Mouse (Mus musculus): Measurements from ENCODE around the gene Ccpg1.

DNA sequence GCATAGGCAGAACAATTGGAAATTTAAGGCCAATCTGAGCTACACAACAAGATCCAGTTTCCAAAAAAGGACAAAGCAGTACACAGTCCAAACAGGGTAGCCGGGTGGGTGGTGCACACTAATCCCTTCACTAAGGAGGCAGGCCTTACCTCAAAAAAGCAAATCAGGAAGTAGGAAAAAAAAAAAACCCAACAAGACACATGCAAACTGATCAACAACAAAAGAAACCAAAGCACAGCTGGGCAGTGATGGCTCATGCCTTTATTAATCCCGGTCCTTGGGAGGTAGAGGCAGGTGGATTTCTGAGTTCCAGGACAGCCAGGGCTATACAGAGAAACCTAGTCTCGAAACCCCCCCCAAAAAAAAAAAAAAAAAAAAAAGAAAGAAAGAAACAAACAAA lies 2.5 kb downstream of the Ccpg1 start:
- TF ChIP-seq CTCF (IDR thresholded peaks at IDR 0.05; ENCODE audit: low read depth, low read length) = no peak
- TF ChIP-seq POLR2A (IDR thresholded peaks at IDR 0.05; ENCODE audit: insufficient read depth, low read length) = no peak
- TF ChIP-seq EP300 (IDR thresholded peaks at IDR 0.05; ENCODE audit: insufficient read depth, low read depth, low read length) = no peak

All from ES-Bruce4 (cell line).